Mouse (Mus musculus) kidney, postnatal 36 days (tissue): ENCODE results near the gene Cited1.

Experiments used
- DNase-seq, 2 experiments: peaks; one replicate each; pipeline ENCODE4 v3.0.0; 2021 to 2022; ENCODE audit warnings: mixed read lengths in 2 of 2

Cited1 gene

DNA sequence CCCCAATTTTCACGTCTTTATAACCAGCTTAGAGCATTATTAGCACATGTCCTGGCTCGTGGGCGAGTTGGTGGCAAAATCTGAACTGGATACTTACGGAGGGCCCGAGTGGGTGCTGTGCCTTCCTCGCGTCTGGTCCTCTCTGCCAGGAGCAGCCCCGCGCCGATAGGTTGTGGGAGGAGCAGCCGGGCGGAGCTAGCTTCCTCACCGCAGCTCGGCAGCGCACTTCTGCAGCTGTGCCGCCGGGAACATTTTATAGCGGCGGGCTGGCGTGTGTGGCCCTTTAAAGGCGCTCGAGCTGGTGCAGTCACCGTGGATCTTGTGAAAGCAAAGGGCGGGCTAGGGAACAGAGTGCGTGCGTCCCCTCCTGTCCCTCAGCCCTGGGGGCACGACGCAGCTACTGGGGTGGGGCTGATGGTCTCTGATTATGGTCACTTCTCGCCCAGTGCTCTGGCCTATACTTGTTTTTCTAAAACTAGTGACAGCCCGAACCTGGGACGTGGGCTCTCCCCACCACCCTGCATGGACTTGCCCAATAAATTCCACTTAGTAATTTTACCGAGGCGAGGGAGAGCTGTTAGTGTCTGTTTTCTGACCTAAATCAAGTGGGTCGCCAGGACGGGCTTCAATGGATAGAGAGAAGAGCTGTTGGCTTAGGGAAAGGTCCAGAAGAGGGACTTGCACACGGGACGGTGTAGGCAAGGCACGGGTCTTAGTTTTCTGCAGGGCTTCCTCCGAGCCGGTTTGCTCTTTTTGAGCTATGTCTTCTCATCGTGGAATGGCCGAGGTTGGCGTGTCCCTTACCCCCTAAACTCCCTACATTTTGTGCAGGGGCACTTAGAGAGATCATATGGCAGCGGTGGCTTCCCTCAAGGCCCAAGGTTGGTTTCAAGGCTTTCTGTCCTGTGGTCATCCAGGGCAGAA is at the start of gene Cited1:
Cited1 (minus strand) TSS at position 245 of the 924 bp plus-strand sequence.
- DNase-seq, result peak; percentile 32 to 56

DNA sequence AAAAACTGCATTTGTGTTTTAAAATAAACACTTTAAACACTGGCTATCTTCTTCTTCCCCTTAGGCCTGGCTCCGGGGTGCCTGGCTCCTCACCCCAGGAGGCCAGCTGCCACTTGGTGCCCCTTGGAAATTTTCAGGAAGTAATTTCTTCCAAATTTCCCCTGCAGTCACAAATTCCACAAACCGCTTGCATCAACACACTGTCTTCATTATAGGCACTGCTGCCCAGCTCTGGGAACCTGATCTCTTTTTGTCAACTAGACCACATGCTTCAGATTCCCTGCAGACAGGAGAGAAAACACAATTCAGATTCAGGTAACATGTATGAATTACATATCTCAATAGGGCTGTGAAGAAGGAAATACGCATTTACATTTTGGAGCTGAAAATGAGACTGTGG is 32.9 kb upstream of the Cited1 start:
- no peak for DNase-seq

DNA sequence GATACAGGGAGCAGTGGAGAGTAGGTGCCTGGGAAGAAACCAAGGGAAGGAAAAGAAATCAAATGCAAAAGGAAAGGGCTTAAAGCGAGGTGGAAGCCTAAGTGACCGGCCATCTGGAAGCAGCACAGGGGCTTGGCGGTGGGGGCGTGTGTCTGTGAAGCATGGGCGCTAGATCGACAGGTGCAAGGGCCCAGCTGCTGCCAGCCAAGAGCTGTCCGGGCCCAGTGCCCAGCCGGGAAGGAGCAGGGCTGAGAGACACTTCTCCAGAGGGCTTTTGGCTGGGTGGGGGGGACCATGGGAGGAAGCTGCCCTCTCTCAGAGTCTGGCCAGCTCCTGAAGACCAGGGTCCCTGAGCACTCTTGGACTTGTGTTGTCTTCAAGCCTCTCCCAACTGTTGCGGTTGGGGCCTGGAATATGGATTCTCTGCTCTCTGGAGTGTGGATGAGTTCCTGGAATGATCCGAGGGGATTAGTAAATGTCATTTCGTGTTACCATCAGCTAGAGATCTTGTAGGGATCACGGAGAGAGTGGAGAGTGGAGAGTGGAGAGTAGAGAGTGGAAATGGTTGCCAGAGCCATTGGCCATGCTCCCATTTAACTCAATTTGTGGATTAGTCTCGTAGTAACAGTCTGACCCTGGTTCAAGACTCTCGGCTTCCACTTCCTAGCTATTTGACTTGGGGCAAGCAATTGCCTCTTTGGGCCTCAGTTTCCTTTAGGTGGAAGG is 10.8 kb upstream of the Cited1 start:
- DNase-seq, result no peak

DNA sequence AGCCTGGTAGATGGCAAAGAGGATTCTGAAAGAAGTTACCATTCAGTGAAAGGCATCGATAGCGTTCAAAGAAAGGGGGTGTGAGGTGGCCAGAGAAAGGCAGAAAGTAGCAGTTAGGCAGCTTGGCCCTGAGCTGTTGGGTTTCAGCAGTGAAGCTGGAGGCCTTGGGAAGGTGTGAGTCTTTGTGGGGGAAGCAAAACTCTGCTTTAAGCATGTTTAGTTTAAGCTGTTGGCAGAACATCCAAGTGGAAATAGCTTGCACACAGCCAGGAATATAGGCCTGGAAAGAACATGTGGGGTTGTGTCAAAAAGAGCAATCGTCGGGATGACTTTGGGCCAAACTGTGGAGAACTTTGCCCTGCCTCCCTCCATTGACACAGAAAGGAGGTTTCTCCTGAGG is 7.8 kb upstream of the Cited1 start:
- no peak for DNase-seq

DNA sequence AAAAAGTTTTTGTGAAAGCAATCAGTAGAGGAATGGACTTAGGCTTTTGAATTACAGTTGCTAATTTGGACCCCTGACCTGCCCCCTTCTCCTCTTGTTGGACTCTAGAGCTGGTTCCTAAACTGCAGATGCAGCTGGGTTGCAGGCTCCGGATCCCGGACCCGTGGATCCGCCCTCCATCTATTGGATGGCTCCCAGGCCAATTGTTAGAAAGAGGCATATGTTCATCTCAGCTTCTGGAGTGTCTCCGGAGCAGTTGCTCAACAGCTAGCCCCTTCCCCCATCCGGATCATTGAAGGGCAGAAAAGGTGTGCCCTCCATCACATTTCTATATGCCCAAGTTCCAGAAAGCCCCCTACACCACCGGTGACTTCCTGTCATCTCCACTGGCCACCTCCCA is 1.9 kb upstream of the Cited1 start:
- peak in 1 of 2 experiments; percentile 41 for DNase-seq

DNA sequence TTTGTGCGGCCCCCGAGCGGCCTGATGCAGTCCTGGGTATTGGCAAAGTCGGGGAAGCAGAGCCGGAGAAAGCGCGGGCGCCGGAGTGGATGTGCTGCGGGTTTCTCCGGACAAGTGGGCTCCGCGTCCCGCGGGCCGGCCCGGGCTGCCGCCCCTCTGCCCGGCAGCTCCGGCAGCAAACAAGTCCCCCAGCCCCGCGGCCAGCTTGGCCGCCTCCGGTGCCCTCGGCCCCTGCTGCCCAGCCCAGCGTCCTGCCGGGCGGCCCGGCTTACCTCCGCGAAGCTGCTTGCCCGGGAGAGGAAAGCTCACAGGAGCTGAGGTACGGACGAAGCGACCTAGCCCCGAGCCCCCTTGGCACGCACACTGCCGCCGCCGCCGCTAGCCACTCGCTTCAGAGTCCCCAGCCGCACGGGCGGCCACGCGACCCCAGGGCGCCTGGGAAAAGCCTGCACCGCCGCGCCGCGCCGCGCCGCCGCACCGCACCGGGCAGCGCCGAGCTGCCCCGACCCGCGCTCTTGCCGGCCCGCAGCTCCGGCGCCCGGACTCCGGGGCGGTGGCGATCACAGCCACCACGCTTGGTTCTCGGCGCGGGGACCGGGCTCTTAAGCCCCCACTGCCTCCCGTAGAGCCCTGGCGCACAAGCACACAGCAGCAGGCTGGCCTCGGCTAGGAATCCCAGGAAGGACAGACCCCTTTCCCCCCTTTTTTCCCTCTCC is 602 bp downstream of the Cited1 start:
- DNase-seq, result peak in 1 of 2 experiments; percentile 31

DNA sequence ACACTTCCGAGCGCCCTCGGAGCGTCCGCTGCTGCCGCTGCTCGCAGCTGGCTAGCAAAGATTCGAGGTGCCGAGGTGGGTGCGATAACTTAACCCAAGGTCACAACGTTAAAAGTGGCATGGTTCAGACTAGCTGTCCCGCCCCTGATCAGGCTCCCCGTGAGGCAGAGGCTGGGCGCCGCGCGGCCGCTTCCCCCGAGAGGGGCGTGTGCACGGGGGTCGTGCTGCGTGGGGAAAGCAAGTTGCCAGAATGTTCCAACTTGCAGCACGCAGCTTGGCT is 1.1 kb downstream of the Cited1 start:
- DNase-seq, result no peak

DNA sequence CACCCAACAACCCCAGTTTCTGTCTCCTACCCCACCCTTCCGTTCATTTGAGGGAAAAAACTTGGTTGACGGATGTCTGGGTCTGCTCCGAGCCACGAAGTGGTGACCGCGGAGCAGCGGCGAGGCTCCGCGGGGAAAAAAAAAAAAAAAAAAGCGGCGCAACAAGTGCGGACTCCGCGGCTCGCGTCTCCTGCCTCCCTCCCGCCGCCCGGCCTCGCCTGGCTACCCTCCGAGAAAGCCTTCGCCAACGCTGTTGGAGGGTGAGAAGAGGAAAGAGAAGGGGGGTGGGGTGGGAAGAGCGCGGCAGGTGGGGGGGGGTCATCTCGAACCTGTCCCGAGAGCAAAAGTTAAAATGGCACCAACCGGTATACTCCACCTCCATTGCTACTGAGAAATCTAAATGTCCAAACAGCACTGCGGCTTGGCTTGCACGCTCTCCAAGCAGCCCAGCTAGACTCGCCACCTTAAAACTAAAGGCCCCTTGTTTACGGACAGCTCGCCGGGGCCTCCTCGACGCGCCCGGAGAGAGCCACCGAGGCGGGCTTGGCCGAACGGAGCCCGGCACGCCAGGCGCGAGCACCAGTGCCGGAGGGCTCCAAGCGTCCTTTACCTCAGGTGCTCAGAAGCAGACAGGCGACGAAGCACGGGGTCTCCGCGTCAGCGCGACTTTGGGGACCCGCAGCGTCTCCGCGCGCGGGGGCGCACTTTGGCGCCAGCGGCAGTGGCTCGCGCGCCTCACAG is 1.7 kb downstream of the Cited1 start:
- peak in 1 of 2 experiments; percentile 23 for DNase-seq

DNA sequence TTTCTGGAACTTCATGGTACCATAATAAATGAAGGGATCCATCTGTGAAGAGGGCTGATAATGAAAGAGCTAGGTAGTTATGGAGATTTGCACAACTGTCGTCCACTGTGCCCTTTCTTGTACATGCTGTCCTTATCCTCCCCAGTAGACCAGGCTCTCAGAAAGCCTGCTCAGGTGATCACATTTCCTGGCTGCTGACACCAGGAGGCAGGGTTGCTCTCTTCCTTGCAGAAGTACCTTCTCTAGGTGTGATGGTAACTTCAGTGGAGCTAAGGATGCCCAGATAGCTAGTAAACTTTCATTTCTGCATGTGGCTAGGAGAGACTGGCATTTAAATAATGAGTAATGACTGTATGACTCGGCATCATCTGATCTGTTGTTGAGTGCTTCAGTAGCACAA is 7.6 kb downstream of the Cited1 start:
- DNase-seq, result peak in 1 of 2 experiments; percentile 17

DNA sequence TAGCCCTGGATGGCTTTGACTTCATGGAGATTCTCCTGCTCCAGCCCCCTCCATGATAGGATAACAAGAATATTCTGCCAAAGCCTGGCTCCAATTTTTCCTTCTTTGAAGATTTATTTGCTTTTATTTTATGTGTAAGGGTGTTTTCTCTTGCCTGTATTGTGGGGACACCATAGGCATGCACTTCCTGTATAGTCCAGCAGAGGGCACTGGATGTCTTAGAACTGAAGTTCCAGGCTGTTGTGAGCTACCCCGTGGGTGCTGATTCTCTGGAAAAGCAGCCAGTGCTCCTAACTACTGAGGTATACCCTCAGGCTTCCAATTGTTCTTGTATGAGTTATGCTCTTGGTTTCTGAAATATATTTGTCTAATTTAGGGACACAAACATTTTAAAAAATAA is 32.9 kb downstream of the Cited1 start:
- DNase-seq, result peak; percentile 16 to 63

DNA sequence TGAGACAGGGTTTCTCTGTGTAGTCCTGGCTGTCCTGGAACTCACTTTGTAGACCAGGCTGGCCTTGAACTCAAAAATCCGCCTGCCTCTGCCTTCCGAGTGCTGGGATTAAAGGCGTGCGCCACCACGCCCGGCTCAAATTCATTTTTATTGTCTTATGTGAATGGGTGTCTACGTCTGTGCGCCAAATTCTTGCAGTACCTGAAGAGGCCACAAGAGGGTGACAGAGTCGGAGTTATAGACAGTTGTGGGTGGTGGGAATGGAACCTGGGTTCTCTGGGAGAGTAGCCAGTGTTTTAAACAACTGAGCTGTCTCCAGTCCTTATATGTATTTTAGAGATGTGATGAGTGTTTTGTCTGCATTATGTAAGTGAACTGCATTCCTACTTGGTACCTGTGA is 36.6 kb downstream of the Cited1 start:
- DNase-seq, result peak in 1 of 2 experiments; percentile 56
